Mouse (Mus musculus) bone marrow macrophage, adult 2 months (primary cell): Measurements from ENCODE around the gene Tle6.

Experiments
- CTCF ChIP-seq: IDR thresholded peaks from 2 replicates; pipeline ENCODE4 v1.5.1; 2012; ENCODE audit warnings: low read depth, mild to moderate bottlenecking, low read length, moderate library complexity
- POLR2A ChIP-seq: IDR thresholded peaks from 2 replicates; pipeline ENCODE4 v1.6.1; 2012; ENCODE audit warnings: mild to moderate bottlenecking, low read depth, low read length, borderline replicate concordance

GRCm38 (mm10) chr10:81608308-81608707 is 7.4 kb upstream of the Tle6 start:
- TF ChIP-seq CTCF (no peak), POLR2A (no peak)
